Mouse (Mus musculus): ENCODE measurements around the gene Sox13. TPM values are rescaled to one million over a fixed set of nuclear protein-coding genes. Genes with fewer than 3 reads are reported as not detected.

The Sox13 gene
- total and polyA plus RNA-seq, 3 experiments = 0.34 to 1.4 (median 0.90) TPM

- Histone ChIP-seq H3K27ac (ENCODE audit: insufficient read depth, low read depth) (no peak overlapping the region), H3K4me1 (ENCODE audit: control insufficient read depth in 1 of 2, insufficient read depth in 2 of 2) (peaks cover 5 to 16% of the 10 kb centered on the region in 2 experiments; a peak in 3 of 4 replicates), H3K9ac (ENCODE audit: insufficient read depth, low read depth) (no peak overlapping the region), H3K4me2 (ENCODE audit: insufficient read depth, low read depth, poor library complexity, severe bottlenecking) (no peak overlapping the region), H3K9me3 (replicated peaks; ENCODE audit: low read length) (peaks cover 9% of the 10 kb centered on the region), H3K36me3 (replicated peaks in 1 of 2; ENCODE audit: control insufficient read depth in 1 of 2, insufficient read depth in 1 of 2, low read length in 1 of 2) (no peaks in the 10 kb centered on the region), H3K27me3 (replicated peaks) (peaks cover 49% of the 10 kb centered on the region), H3K4me3 (replicated peaks in 1 of 3; ENCODE audit: low read depth in 2 of 3, low read length in 2 of 3, poor library complexity in 1 of 3) (no peak overlapping the region), H3K79me2 (replicated peaks; ENCODE audit: control insufficient read depth, extremely low read depth, insufficient read depth, poor library complexity, severe bottlenecking) (no peaks in the 10 kb centered on the region)
- in situ Hi-C loops (cut with MboI; ENCODE audit: low pct_ligation_motif_present, low pct_unique_long_range_greater_than_20kb, low sequenced_read_pairs) (no loop called here), dilution Hi-C loops (cut with MboI; ENCODE audit: extremely low pct_ligation_motif_present, extremely low pct_unique_long_range_greater_than_20kb, low sequenced_read_pairs) (no loop called here)
- TF ChIP-seq ZKSCAN1 (IDR thresholded peaks at IDR 0.05; ENCODE audit: borderline replicate concordance, low read depth, low read length) = no peak
- no peak for DNase-seq (ENCODE audit: extremely low read depth)
Measured at GRCm38 (mm10) chr1:133419178-133419834, 4.9 kb downstream of the Sox13 start.

- dilution Hi-C loops (cut with MboI; ENCODE audit: extremely low pct_ligation_motif_present, extremely low pct_unique_long_range_greater_than_20kb, low sequenced_read_pairs) = no loop called here
- peaks cover 5 to 16% of the 10 kb centered on the region in 2 experiments; a peak in 3 of 4 replicates for H3K4me1 ChIP-seq (ENCODE audit: control insufficient read depth in 1 of 2, insufficient read depth in 2 of 2)
- TF ChIP-seq USF1 (IDR thresholded peaks at IDR 0.05; ENCODE audit: low read depth, low read length) (no peak), IRF4 (IDR thresholded peaks at IDR 0.05; ENCODE audit: low read depth, low read length) (0 out of 2 replicates have a peak, but pooled peaks have one; percentile 20), ZMIZ1 (IDR thresholded peaks at IDR 0.05; ENCODE audit: low read depth, low read length) (peak; percentile 36; the same call in 1 of the 2 replicates), ELF1 (IDR thresholded peaks at IDR 0.05; ENCODE audit: low read depth, low read length) (peak; percentile 18; the same call in 1 of the 2 replicates), NELFE (IDR thresholded peaks at IDR 0.05; ENCODE audit: low read depth, low read length) (peak; percentile 77), POLR2A (IDR thresholded peaks at IDR 0.05; ENCODE audit: low read depth, low read length) (peak; percentile 79), SIN3A (IDR thresholded peaks at IDR 0.05; ENCODE audit: low read length) (no peak), HCFC1 (IDR thresholded peaks at IDR 0.05; ENCODE audit: low read depth, low read length) (peak; percentile 58), KAT2A (IDR thresholded peaks at IDR 0.05; ENCODE audit: insufficient replicate concordance, low read length) (peak; percentile 68; the same call in 1 of the 2 replicates), CHD2 (IDR thresholded peaks at IDR 0.05; ENCODE audit: low read length) (no peak), MEF2A (IDR thresholded peaks at IDR 0.05; ENCODE audit: borderline replicate concordance, low read depth, low read length) (peak; percentile 35; the same call in 1 of the 2 replicates), EP300 (IDR thresholded peaks at IDR 0.05; ENCODE audit: low read length) (no peak), NRF1 (IDR thresholded peaks at IDR 0.05; ENCODE audit: low read depth, low read length) (peak; percentile 79)
- DNase-seq (ENCODE audit: extremely low read depth) = peak; percentile 67
- peak overlapping the region; percentile 75 for H3K9ac ChIP-seq (ENCODE audit: insufficient read depth, low read depth)
- H3K27me3 ChIP-seq (replicated peaks) = peaks cover 54% of the 10 kb centered on the region
- peaks cover under 1% of the 10 kb centered on the region for H3K9me3 ChIP-seq (replicated peaks; ENCODE audit: low read length)
- H3K36me3 ChIP-seq (replicated peaks in 1 of 2; ENCODE audit: control insufficient read depth in 1 of 2, insufficient read depth in 1 of 2, low read length in 1 of 2) = no peaks in the 10 kb centered on the region
- H3K27ac ChIP-seq (ENCODE audit: insufficient read depth, low read depth) = no peak overlapping the region
- H3K4me2 ChIP-seq (ENCODE audit: insufficient read depth, low read depth, poor library complexity, severe bottlenecking) = peak overlapping the region; percentile 58
- no peaks in the 10 kb centered on the region for H3K79me2 ChIP-seq (replicated peaks; ENCODE audit: control insufficient read depth, extremely low read depth, insufficient read depth, poor library complexity, severe bottlenecking)
- in situ Hi-C loops (cut with MboI; ENCODE audit: low pct_ligation_motif_present, low pct_unique_long_range_greater_than_20kb, low sequenced_read_pairs) = no loop called here
- peak overlapping the region; percentile 57 to 63 (median 58) for H3K4me3 ChIP-seq (replicated peaks in 1 of 3; ENCODE audit: low read depth in 2 of 3, low read length in 2 of 3, poor library complexity in 1 of 3)
Measured at GRCm38 (mm10) chr1:133418164-133418800, 5.9 kb downstream of the Sox13 start.

Data from CH12.LX (cell line).